Mouse (Mus musculus): Measurements from ENCODE around the gene Kmt2e.
"Not testable (repeated sequence)": the region's sequence is repeated elsewhere in the genome, so short reads cannot be mapped to it uniquely, and the experiment has no call there.

Gene Kmt2e

GRCm38 (mm10) chr5:23505578-23505977 lies 71.3 kb downstream of the Kmt2e start:
- DNase-seq: no peak

- no peak for DNase-seq
Observed at GRCm38 (mm10) chr5:23507210-23507609, 73.0 kb downstream of the Kmt2e start.

GRCm38 (mm10) chr5:23508630-23509029 lies 74.4 kb downstream of the Kmt2e start:
- no peak for DNase-seq

GRCm38 (mm10) chr5:23511456-23511855 lies 77.2 kb downstream of the Kmt2e start:
- no peak for DNase-seq

- DNase-seq: no peak
Observed at GRCm38 (mm10) chr5:23512556-23512955, 78.3 kb downstream of the Kmt2e start.

GRCm38 (mm10) chr5:23513468-23513867 lies 79.2 kb downstream of the Kmt2e start:
- no peak for DNase-seq

- no peak for DNase-seq
Observed at GRCm38 (mm10) chr5:23515038-23515437, 80.8 kb downstream of the Kmt2e start.

- no peak for DNase-seq
Observed at GRCm38 (mm10) chr5:23516962-23517361, 82.7 kb downstream of the Kmt2e start.

GRCm38 (mm10) chr5:23517839-23518238 lies 83.6 kb downstream of the Kmt2e start:
- peak; percentile 81 for DNase-seq

- no peak for DNase-seq
Observed at GRCm38 (mm10) chr5:23518673-23519072, 84.4 kb downstream of the Kmt2e start.

GRCm38 (mm10) chr5:23519679-23520078 lies 85.4 kb downstream of the Kmt2e start:
- DNase-seq: no peak

GRCm38 (mm10) chr5:23521645-23522044 lies 87.4 kb downstream of the Kmt2e start:
- no peak for DNase-seq

- no peak for DNase-seq
Observed at GRCm38 (mm10) chr5:23523936-23524335, 89.7 kb downstream of the Kmt2e start.

- no peak for DNase-seq
Observed at GRCm38 (mm10) chr5:23524621-23525020, 90.4 kb downstream of the Kmt2e start.

- no peak for DNase-seq
Observed at GRCm38 (mm10) chr5:23531100-23531499, 96.9 kb downstream of the Kmt2e start.

GRCm38 (mm10) chr5:23531541-23532096 lies 97.4 kb downstream of the Kmt2e start:
- peak; percentile 46 for DNase-seq

GRCm38 (mm10) chr5:23535692-23536091 lies 101.5 kb downstream of the Kmt2e start:
- DNase-seq: no peak

- no peak for DNase-seq
Observed at GRCm38 (mm10) chr5:23551687-23552086, 117.4 kb downstream of the Kmt2e start.

GRCm38 (mm10) chr5:23553338-23553737 lies 119.1 kb downstream of the Kmt2e start:
- not testable (repeated sequence) for DNase-seq

All from right cerebral cortex, adult 18-20 months (tissue).